Mouse (Mus musculus) limb, embryonic 15.5 days (tissue): ENCODE measurements at regions not wholly inside any gene's neighbourhood (a gene's known extent, or its start where the extent isn't known, plus 50 kb on each side); places are given as distances from the start of the nearest gene placed in this dataset.
"Not testable (repeated sequence)": the region's sequence is repeated elsewhere in the genome, so short reads cannot be mapped to it uniquely, and the experiment has no call there.

Experiments used
- ATAC-seq: fragments of 200-750 bp; cut with Nextera tagmentation; 2 replicates; pipeline ENCODE4 v1.8.0; 2017; ENCODE audit warnings: low read depth, moderate TSS enrichment; ENCODE audit not compliant: insufficient number of reproducible peaks, low FRiP score, low TSS enrichment
- H3K27ac ChIP-seq: fragments of 300-500 bp; sonication (generic); 2 replicates; pipeline ENCODE4 v1.5.1; 2015; ENCODE audit warnings: moderate library complexity, mild to moderate bottlenecking, inconsistent platforms
- H3K27me3 ChIP-seq: fragments of 300-500 bp; sonication (generic); 2 replicates; pipeline ENCODE4 v1.6.1; 2015; ENCODE audit warnings: inconsistent platforms
- H3K36me3 ChIP-seq: fragments of 300-500 bp; sonication (generic); 2 replicates; pipeline ENCODE4 v1.6.1; 2015; ENCODE audit warnings: inconsistent platforms
- H3K4me1 ChIP-seq: fragments of 300-500 bp; sonication (generic); 2 replicates; pipeline ENCODE4 v1.6.1; 2015; ENCODE audit warnings: inconsistent platforms
- H3K4me2 ChIP-seq: fragments of 300-500 bp; sonication (generic); 2 replicates; pipeline ENCODE4 v1.6.1; 2015; ENCODE audit warnings: mild to moderate bottlenecking, inconsistent platforms
- H3K4me3 ChIP-seq: fragments of 300-500 bp; sonication (generic); 2 replicates; pipeline ENCODE4 v1.5.1; 2015; ENCODE audit warnings: mild to moderate bottlenecking, inconsistent platforms
- H3K9ac ChIP-seq: fragments of 300-500 bp; sonication (generic); 2 replicates; pipeline ENCODE4 v1.6.1; 2015; ENCODE audit warnings: inconsistent platforms
- H3K9me3 ChIP-seq: fragments of 300-500 bp; sonication (generic); 2 replicates; pipeline ENCODE4 v1.6.1; 2016; ENCODE audit warnings: inconsistent platforms
- WGBS: fragments of 180-500 bp; shearing (Covaris S2); methylation state at CpG from one replicate; pipeline ENCODE4 v1.1.7; 2015; 5-methylcytosine and 5-hydroxymethylcytosine counted together

- H3K4me3 ChIP-seq, result no peak overlapping the region
- WGBS, result 77% methylated on average over 1 of the region's 1 CpGs
- no peak for ATAC-seq
- no peak overlapping the region for H3K9ac ChIP-seq
- peak overlapping the region; percentile 84 for H3K27ac ChIP-seq
- H3K36me3 ChIP-seq, result no peaks in the 10 kb centered on the region
- H3K27me3 ChIP-seq, result no peaks in the 10 kb centered on the region
- no peak overlapping the region for H3K4me2 ChIP-seq
- no peaks in the 10 kb centered on the region for H3K9me3 ChIP-seq
- H3K4me1 ChIP-seq, result peaks cover 26% of the 10 kb centered on the region
Observed at GRCm38 (mm10) chr2:166516261-166516660, 197.4 kb downstream of the Prex1 start.

GRCm38 (mm10) chr2:166514664-166515063, 199.0 kb downstream of the Prex1 start:
- Histone ChIP-seq H3K4me1 (peaks cover 35% of the 10 kb centered on the region), H3K4me2 (no peak overlapping the region), H3K27ac (no peak overlapping the region), H3K27me3 (no peaks in the 10 kb centered on the region), H3K4me3 (no peak overlapping the region), H3K9me3 (no peaks in the 10 kb centered on the region), H3K36me3 (no peaks in the 10 kb centered on the region), H3K9ac (no peak overlapping the region)
- no peak for ATAC-seq
- WGBS, result 30% methylated on average over 8 of the region's 8 CpGs

- WGBS, result 83% methylated on average over 8 of the region's 8 CpGs
Observed at GRCm38 (mm10) chr2:166512488-166512887, 201.1 kb downstream of the Prex1 start.

GRCm38 (mm10) chr2:166511477-166511876, 202.2 kb downstream of the Prex1 start:
- ATAC-seq, H3K27me3 ChIP-seq, H3K36me3 ChIP-seq, H3K9ac ChIP-seq, H3K4me3 ChIP-seq, H3K9me3 ChIP-seq, H3K4me2 ChIP-seq, H3K27ac ChIP-seq: not testable (repeated sequence)
- WGBS, result 50% methylated on average over 3 of the region's 3 CpGs
- H3K4me1 ChIP-seq, result peaks cover 25% of the 10 kb centered on the region

More at GRCm38 (mm10) chr2:166512488-166512887, 201.1 kb downstream of the Prex1 start:
- Histone ChIP-seq H3K4me1 (peaks cover 31% of the 10 kb centered on the region), H3K36me3 (no peaks in the 10 kb centered on the region), H3K4me2 (no peak overlapping the region), H3K9ac (no peak overlapping the region), H3K27ac (no peak overlapping the region), H3K9me3 (no peaks in the 10 kb centered on the region), H3K27me3 (no peaks in the 10 kb centered on the region), H3K4me3 (no peak overlapping the region)
- ATAC-seq, result no peak

GRCm38 (mm10) chr2:166510776-166511175, 202.9 kb downstream of the Prex1 start:
- no peaks in the 10 kb centered on the region for H3K9me3 ChIP-seq
- H3K27ac ChIP-seq, result no peak overlapping the region
- H3K4me3 ChIP-seq, result no peak overlapping the region
- no peaks in the 10 kb centered on the region for H3K27me3 ChIP-seq
- 69% methylated on average over 4 of the region's 4 CpGs for WGBS
- no peak overlapping the region for H3K9ac ChIP-seq
- H3K4me1 ChIP-seq, result peaks cover 21% of the 10 kb centered on the region
- ATAC-seq, result no peak
- H3K36me3 ChIP-seq, result no peaks in the 10 kb centered on the region
- no peak overlapping the region for H3K4me2 ChIP-seq

- no peaks in the 10 kb centered on the region for H3K36me3 ChIP-seq
- H3K4me3 ChIP-seq, result no peak overlapping the region
- no peaks in the 10 kb centered on the region for H3K27me3 ChIP-seq
- no peak overlapping the region for H3K4me2 ChIP-seq
- H3K9ac ChIP-seq, result no peak overlapping the region
- 65% methylated on average over 10 of the region's 10 CpGs for WGBS
- H3K4me1 ChIP-seq, result peaks cover 28% of the 10 kb centered on the region
- peak overlapping the region; percentile 35; the same call in 1 of the 2 replicates for H3K27ac ChIP-seq
- no peaks in the 10 kb centered on the region for H3K9me3 ChIP-seq
- no peak for ATAC-seq
Observed at GRCm38 (mm10) chr2:166509591-166509990, 204.0 kb downstream of the Prex1 start.

GRCm38 (mm10) chr2:166508656-166509420, 204.8 kb downstream of the Prex1 start:
- no peaks in the 10 kb centered on the region for H3K9me3 ChIP-seq
- H3K27ac ChIP-seq, result peak overlapping the region; percentile 35; the same call in 1 of the 2 replicates
- H3K4me1 ChIP-seq, result peaks cover 35% of the 10 kb centered on the region
- no peaks in the 10 kb centered on the region for H3K36me3 ChIP-seq
- no peak overlapping the region for H3K4me2 ChIP-seq
- no peak overlapping the region for H3K4me3 ChIP-seq
- ATAC-seq, result no peak
- 82% methylated on average over 8 of the region's 8 CpGs for WGBS
- H3K9ac ChIP-seq, result no peak overlapping the region
- H3K27me3 ChIP-seq, result no peaks in the 10 kb centered on the region

GRCm38 (mm10) chr2:166505309-166505708, 208.3 kb downstream of the Prex1 start:
- Histone ChIP-seq H3K36me3 (no peaks in the 10 kb centered on the region), H3K4me2 (no peak overlapping the region), H3K4me1 (peaks cover 31% of the 10 kb centered on the region), H3K27ac (peak overlapping the region; percentile 50), H3K4me3 (no peak overlapping the region), H3K27me3 (no peaks in the 10 kb centered on the region), H3K9ac (no peak overlapping the region), H3K9me3 (no peaks in the 10 kb centered on the region)
- ATAC-seq, result no peak
- WGBS, result 21% methylated on average over 9 of the region's 9 CpGs

- Histone ChIP-seq H3K36me3 (no peaks in the 10 kb centered on the region), H3K9ac (no peak overlapping the region), H3K4me2 (no peak overlapping the region), H3K4me3 (no peak overlapping the region), H3K27ac (peak overlapping the region; percentile 44; the same call in 1 of the 2 replicates), H3K4me1 (peaks cover 27% of the 10 kb centered on the region), H3K9me3 (no peaks in the 10 kb centered on the region), H3K27me3 (no peaks in the 10 kb centered on the region)
- WGBS, result 41% methylated on average over 6 of the region's 6 CpGs
- ATAC-seq, result no peak
Observed at GRCm38 (mm10) chr2:166503666-166504065, 210.0 kb downstream of the Prex1 start.

GRCm38 (mm10) chr2:166492895-166493294, 220.7 kb downstream of the Prex1 start:
- H3K4me2 ChIP-seq, result no peak overlapping the region
- H3K9me3 ChIP-seq, result no peaks in the 10 kb centered on the region
- H3K27me3 ChIP-seq, result no peaks in the 10 kb centered on the region
- peaks cover 18% of the 10 kb centered on the region for H3K4me1 ChIP-seq
- 75% methylated on average over 12 of the region's 12 CpGs for WGBS
- no peaks in the 10 kb centered on the region for H3K36me3 ChIP-seq
- ATAC-seq, result no peak
- H3K9ac ChIP-seq, result no peak overlapping the region
- no peak overlapping the region for H3K4me3 ChIP-seq
- H3K27ac ChIP-seq, result no peak overlapping the region

- no peak overlapping the region for H3K4me2 ChIP-seq
- H3K36me3 ChIP-seq, result no peaks in the 10 kb centered on the region
- no peak overlapping the region for H3K27ac ChIP-seq
- ATAC-seq, result no peak
- H3K4me1 ChIP-seq, result peaks cover 23% of the 10 kb centered on the region
- H3K4me3 ChIP-seq, result no peak overlapping the region
- H3K9me3 ChIP-seq, result no peaks in the 10 kb centered on the region
- 61% methylated on average over 12 of the region's 12 CpGs for WGBS
- no peaks in the 10 kb centered on the region for H3K27me3 ChIP-seq
- H3K9ac ChIP-seq, result no peak overlapping the region
Observed at GRCm38 (mm10) chr2:166492421-166492820, 221.2 kb downstream of the Prex1 start.

- Histone ChIP-seq H3K36me3 (no peaks in the 10 kb centered on the region), H3K27ac (no peak overlapping the region), H3K4me2 (no peak overlapping the region), H3K4me3 (no peak overlapping the region), H3K9me3 (no peaks in the 10 kb centered on the region), H3K4me1 (peaks cover 25% of the 10 kb centered on the region), H3K9ac (no peak overlapping the region), H3K27me3 (no peaks in the 10 kb centered on the region)
- 68% methylated on average over 6 of the region's 6 CpGs for WGBS
- ATAC-seq, result no peak
Observed at GRCm38 (mm10) chr2:166491861-166492260, 221.8 kb downstream of the Prex1 start.
